Mouse (Mus musculus) Patski (cell line): Measurements from ENCODE around the gene Cyp2s1. TPM values are rescaled to one million over a fixed set of nuclear protein-coding genes. Genes with fewer than 3 reads are reported as not detected.

ENCODE experiments used
- ATAC-seq: fragments of 100-300 bp; one replicate; pipeline ENCODE4 v1.8.0; 2021
- CTCF ChIA-PET: fragments of 350-600 bp; sonication (Branson Sonifier 250); formaldehyde crosslinking; loops from one replicate; lab custom pipeline; 2022; ENCODE audit warnings: inconsistent platforms; lab: Charles Lee
- POLR2A ChIA-PET: fragments of 350-600 bp; sonication (Branson Sonifier 250); formaldehyde crosslinking; loops from one replicate; lab custom pipeline; 2022; ENCODE audit warnings: antibody characterized with exemption, inconsistent platforms; lab: Charles Lee
- DNase-seq: peaks from one replicate; pipeline ENCODE4 v3.0.0-alpha.2; 2011; ENCODE audit warnings: low read depth, low spot score
- H3K27me3 ChIP-seq: fragments of 371-371 bp; one replicate; pipeline ENCODE4 v1.5.1; 2021
- CTCF ChIP-seq: fragments of 100-300 bp; IDR thresholded peaks from one replicate; pipeline ENCODE4 v1.5.1; 2021
- in situ Hi-C: fragments of 300-500 bp; cut with MboI; formaldehyde crosslinking; loops from 3 replicates; pipeline ENCODE4 v1.11.1; 2018; ENCODE audit warnings: low pct_unique_long_range_greater_than_20kb, mixed read lengths
- polyA plus RNA-seq: library from polyadenylated mRNA; unstranded; gene quantifications from one replicate; pipeline ENCODE4 v1.2.3, GENCODE M21; 2021

Gene Cyp2s1
- polyA plus RNA-seq, 1 experiment from 2014 or later: 0.42 TPM

DNA sequence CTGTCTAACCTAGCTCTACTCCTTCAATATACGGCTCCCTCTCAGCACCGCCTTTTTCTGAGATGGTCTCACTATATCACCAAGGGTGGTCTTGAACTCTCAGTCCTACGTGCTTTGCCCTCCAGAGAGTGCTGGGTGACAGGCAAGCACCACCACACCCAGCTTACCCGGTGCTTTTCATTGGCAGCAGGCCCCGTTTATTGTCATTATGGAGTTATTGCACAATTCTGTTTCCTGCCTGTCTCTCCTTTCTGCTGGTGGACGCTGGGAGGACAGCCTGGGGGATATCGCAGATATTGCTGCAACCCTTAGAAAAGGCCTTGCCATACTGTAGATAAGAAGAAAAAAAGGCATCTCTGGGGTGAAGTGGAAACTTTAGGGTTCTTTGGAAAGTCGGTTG, 26.1 kb downstream of the Cyp2s1 start:
- no peaks in the 10 kb centered on the region for H3K27me3 ChIP-seq
- TF ChIP-seq CTCF: no peak
- ChIA-PET CTCF (interaction anchor here (1.1 to 2.6 kb wide), 6 partner anchors 8 to 35 kb away, joined by 3 to 9 read pairs (median 5); no protein-coding TSS in a partner anchor), POLR2A (interaction anchor here (1.4 kb wide), 1 partner anchor 15 kb away, joined by 4 read pairs; no protein-coding TSS in a partner anchor)
- DNase-seq (no peak), ATAC-seq (no peak)
- in situ Hi-C loops: loop anchor here (5.0 kb wide), 1 partner anchor 33 kb away; no protein-coding TSS in a partner anchor

DNA sequence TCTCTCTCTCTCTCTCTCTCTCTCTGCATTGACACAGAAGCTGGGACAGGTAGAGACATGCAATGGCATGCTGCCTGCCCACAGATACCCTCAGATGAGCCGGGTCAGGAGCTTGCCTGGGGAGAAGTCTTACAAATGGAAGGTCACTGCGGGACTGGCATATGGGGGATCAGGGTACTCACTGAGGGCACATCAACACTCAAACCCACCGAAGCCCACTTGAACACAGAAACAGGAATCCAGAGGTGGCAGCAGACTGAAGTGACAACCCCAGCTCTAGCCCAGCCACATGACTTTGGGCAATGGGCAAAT, 27.6 kb downstream of the Cyp2s1 start:
- H3K27me3 ChIP-seq: no peaks in the 10 kb centered on the region
- CTCF ChIA-PET: interaction anchor here (0.9 to 2.6 kb wide), 6 partner anchors 10 to 30 kb away, joined by 3 to 9 read pairs (median 5); no protein-coding TSS in a partner anchor
- DNase-seq (no peak), ATAC-seq (no peak)
- no peak for TF ChIP-seq CTCF
- in situ Hi-C loops: no loop called here
- POLR2A ChIA-PET: interaction anchor here (0.7 to 1.4 kb wide), 3 partner anchors 15 to 18 kb away, joined by 3 to 4 read pairs (median 4); no protein-coding TSS in a partner anchor

DNA sequence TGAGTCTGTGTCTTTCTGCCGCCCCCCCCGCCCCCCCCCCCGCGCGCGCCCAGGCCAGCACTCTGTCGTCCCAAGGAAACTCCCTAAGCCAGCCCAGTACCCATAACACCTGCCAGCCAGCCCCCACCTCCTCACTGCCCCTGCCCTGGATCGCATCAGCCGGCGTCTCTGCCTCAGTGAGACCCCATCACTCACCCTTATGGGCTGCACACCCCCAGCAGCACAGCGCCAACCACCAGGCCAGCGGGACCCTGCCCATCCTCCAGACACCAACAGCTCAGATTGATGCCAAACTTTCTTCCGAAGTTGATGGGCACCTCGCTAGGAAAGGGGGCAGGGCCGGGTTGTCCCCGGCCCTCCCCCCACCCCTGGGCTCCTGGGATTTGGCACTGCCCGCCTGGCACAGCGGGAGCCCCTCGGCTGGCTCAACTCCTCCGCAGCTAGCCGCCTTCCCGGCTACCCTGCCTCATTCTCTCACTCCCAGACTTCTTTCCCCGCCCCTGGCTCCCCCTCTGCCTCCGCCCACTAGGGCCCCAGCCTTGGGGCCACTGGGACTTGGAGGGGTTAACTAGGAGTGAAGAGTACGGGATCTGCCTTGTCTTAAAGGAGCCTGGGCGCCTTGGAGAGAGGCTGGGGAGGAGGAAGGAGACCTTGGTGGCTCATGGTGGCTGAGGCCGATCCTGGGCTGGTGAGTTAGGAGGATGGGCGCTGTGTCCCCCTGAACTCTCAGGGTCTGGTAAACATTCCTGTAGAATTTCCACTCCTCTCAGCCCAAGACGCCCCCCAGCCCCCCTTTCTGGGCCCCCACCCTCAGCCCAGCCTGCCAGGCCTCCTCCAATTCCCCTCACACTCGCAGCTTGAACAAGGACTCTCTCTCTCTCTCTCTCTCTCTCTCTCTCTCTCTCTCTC, 28.2 kb downstream of the Cyp2s1 start, which contains the start of gene Axl:
Gene Axl, minus strand, starts transcription at position 486 of the 909 bp plus-strand sequence.
- in situ Hi-C loops: no loop called here
- DNase-seq (no peak), ATAC-seq (peak; percentile 84)
- no peak for TF ChIP-seq CTCF
- no peaks in the 10 kb centered on the region for H3K27me3 ChIP-seq
- POLR2A ChIA-PET: interaction anchor here (1.0 kb wide), 1 partner anchor 16 kb away, joined by 4 read pairs; no protein-coding TSS in a partner anchor
- CTCF ChIA-PET: interaction anchor here (1.7 to 2.6 kb wide), 2 partner anchors 17 to 30 kb away, joined by 4 to 9 read pairs; no protein-coding TSS in a partner anchor

DNA sequence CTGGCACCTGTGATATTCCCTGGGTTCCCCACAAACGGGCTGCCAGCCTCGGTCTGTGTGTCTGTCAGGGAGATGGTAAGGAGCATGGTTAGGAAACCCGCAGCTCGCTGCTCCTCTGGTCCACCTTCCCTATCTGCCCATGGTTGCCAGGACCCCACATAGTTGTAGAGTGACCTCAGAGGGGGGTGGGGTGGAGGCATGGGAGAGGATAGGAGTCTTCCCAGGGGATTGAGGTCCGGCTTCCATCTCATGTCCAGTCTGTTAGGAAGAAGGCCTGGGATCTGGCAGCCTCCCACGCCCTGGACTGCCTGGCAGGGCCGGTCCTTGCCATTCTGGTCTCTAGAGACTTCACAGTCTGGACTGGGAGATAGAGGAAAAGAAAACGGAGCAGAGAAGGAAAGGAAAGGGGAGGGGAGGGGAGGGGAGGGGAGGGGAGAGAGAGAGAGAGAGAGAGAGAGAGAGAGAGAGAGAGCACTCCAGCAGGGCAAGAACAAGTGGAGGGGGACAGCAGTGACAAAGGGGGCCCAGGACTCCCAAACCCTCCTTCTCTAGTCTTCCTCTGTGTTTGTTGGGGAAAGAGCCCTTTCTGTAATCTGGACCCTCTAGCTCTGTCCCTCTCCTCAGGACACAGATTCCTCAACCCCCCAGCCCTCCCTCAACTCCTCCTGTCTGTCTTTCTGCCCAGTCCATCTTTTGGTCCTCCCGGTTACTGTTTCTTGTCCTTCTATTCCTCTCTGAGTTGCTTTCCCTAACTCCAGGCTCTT, 29.1 kb downstream of the Cyp2s1 start:
- in situ Hi-C loops: no loop called here
- DNase-seq (no peak), ATAC-seq (no peak)
- ChIA-PET POLR2A (interaction anchor here (1.0 to 1.7 kb wide), 3 partner anchors 8 to 33 kb away, joined by 4 to 5 read pairs (median 4); partner anchors contain the start of gene Hnrnpul1), CTCF (no interaction called here)
- TF ChIP-seq CTCF: no peak
- H3K27me3 ChIP-seq: no peaks in the 10 kb centered on the region

DNA sequence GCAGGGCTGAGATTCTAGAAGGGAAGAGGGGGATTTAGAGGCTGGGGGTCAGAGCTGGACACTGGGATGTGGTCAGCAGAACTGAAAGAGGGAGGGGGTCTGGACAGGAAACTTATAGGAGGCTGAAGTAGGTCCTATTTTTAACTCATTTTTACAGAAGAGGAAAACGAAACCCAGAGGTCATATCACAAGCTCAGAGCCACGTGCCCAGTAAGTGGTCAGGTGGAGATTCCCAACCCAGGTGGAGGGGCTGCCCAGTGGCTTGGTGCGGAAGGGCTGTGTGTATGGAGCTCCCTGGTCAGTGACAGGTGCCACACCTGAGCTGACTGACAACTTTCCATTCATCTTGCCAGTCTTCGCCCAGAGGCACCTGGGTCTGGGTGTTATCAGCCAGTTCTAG, 29.7 kb downstream of the Cyp2s1 start:
- no peak for TF ChIP-seq CTCF
- no peaks in the 10 kb centered on the region for H3K27me3 ChIP-seq
- CTCF ChIA-PET: interaction anchor here (1.1 kb wide), 1 partner anchor 27 kb away, joined by 3 read pairs; no protein-coding TSS in a partner anchor
- DNase-seq (no peak), ATAC-seq (no peak)
- POLR2A ChIA-PET: interaction anchor here (1.3 to 1.7 kb wide), 2 partner anchors 8 to 33 kb away, joined by 4 to 5 read pairs; partner anchors contain the start of gene Hnrnpul1
- in situ Hi-C loops: no loop called here

DNA sequence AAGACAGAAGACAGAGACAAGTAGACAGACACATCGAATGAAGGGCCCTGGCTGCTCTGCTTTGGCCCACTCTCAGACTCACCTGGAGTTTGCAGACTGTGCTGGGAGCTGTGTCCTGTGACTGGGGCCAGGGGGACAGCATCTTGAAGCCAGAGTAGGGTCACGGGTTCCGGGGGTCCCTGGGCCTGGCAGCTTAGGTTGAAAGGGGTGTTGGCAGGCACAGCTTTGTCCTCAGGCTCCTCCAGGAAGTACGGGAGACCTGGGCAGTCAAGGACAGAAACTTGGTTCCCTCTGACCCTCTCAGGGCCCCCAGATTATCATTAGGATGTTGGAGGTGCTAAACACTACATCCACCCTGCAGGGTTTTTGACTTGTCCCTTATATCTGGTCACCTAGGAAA, 31.0 kb downstream of the Cyp2s1 start:
- DNase-seq (no peak), ATAC-seq (no peak)
- TF ChIP-seq CTCF: no peak
- in situ Hi-C loops: no loop called here
- POLR2A ChIA-PET: interaction anchor here (0.6 kb wide), 1 partner anchor 1409 kb away, joined by 11 read pairs; no protein-coding TSS in a partner anchor
- no peaks in the 10 kb centered on the region for H3K27me3 ChIP-seq
- CTCF ChIA-PET: no interaction called here

DNA sequence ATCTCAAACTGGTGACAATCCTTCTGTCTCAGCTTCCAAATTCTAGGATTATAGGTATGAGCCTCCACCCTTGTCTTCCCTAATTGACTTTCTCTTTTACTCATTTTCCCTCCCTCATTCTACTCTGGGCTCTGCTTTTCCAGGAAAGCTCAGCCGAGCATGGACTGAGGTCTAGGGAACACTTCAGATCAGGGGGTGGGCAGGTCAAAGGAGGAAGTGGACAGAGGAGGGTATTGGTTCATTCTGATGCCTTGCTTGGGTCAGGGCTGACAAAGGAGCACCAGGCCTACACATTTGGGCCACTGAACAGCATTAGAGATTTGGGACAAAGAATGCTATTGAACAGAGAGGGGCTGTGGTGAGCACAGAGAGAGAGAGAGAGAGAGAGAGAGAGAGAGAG, 31.9 kb downstream of the Cyp2s1 start:
- in situ Hi-C loops: no loop called here
- DNase-seq (no peak), ATAC-seq (no peak)
- ChIA-PET POLR2A (interaction anchor here (0.6 kb wide), 1 partner anchor 1410 kb away, joined by 11 read pairs; no protein-coding TSS in a partner anchor), CTCF (no interaction called here)
- H3K27me3 ChIP-seq: no peaks in the 10 kb centered on the region
- TF ChIP-seq CTCF: no peak

DNA sequence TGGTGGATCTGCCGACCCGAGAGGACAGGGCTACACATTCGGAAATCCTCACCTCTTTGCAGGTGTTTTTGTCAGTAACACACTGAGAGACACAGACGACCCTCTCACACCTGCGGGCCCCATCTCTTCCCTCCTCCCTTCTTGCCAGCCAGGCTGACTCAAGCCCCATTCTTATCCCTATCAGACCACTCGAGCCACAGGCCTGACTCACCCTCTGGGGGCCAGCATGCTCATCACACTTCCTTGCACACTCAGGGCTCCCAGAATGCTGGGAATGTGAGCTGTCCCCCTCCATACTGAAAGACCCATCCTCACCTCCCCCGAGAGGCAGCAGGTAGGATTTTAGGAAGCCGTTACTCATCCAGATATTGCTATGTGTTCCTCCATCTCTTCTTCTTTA, 33.0 kb downstream of the Cyp2s1 start:
- no peaks in the 10 kb centered on the region for H3K27me3 ChIP-seq
- no peak for TF ChIP-seq CTCF
- no peak for DNase-seq
- in situ Hi-C loops: no loop called here
- CTCF ChIA-PET: interaction anchor here (1.2 kb wide), 1 partner anchor 28 kb away, joined by 3 read pairs; no protein-coding TSS in a partner anchor
- POLR2A ChIA-PET: interaction anchor here (0.6 kb wide), 1 partner anchor 160 kb away, joined by 3 read pairs; no protein-coding TSS in a partner anchor
- no peak for ATAC-seq

DNA sequence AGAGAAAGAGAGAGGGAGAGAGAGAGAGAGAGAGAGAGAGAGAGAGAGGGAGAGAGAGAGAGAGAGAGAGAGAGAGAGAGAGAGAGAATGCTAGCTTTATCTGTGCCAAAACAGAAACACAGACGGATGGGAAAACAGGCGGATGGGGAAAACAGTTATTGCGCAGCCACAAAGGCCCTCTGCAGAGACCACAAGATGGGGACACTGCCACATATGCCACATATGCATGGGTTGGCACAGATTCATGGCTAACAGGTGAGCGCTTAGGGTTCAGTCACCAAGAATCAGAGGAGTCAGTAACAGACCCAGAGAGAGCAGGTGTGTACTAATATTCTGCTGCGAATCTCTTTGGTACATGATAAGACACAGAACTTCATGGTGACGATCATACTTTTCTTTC, 34.0 kb downstream of the Cyp2s1 start:
- ATAC-seq (no peak), DNase-seq (no peak)
- POLR2A ChIA-PET: no interaction called here
- TF ChIP-seq CTCF: no peak
- in situ Hi-C loops: no loop called here
- H3K27me3 ChIP-seq: no peaks in the 10 kb centered on the region
- CTCF ChIA-PET: interaction anchor here (1.0 kb wide), 1 partner anchor 18 kb away, joined by 5 read pairs; no protein-coding TSS in a partner anchor
